Mouse (Mus musculus): ENCODE results near the gene Fcer1g. TPM values are rescaled to one million over a fixed set of nuclear protein-coding genes. Genes with fewer than 3 reads are reported as not detected.

Gene Fcer1g
- total and polyA plus RNA-seq, 2 experiments from 2014 or later, result 30.6 to 34.6 TPM

DNA sequence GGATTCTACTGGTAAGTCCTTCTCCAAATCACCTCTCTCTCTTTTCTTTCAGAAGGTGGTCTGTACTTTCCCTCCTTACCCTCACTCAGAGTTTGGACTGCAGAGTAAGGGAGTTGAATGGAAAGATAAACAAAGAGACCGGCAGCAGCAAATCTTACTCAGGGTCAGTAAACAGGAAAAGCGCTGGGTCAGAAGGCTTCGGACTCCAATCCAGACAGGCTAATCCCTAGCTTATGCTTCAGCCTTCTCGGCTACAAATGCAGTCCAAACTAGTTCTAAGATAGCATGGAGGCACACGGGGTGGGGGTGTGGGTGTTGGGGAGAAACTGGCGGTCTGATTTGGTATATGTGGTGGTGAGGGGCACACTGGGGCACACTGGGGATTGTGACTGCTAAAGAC lies 3.3 kb upstream of the Fcer1g start:
- H3K4me3 ChIP-seq (ENCODE audit: low read length), result no peak overlapping the region
- WGBS, result 94% methylated on average over 6 of the region's 6 CpGs

GRCm38 (mm10) chr1:171235791-171236190 lies 1.6 kb upstream of the Fcer1g start:
- 88% methylated on average over 4 of the region's 4 CpGs for WGBS
- Histone ChIP-seq H3K4me3 (ENCODE audit: low read length) (no peak overlapping the region), H3K4me1 (ENCODE audit: insufficient read depth, low read length) (no peaks in the 10 kb centered on the region), H3K36me3 (ENCODE audit: insufficient read depth, low read length) (peaks cover 47% of the 10 kb centered on the region), H3K27ac (no peak overlapping the region), H3K9ac (replicated peaks; ENCODE audit: low read length) (no peak overlapping the region), H3K9me3 (ENCODE audit: low read length) (no peaks in the 10 kb centered on the region), H3K27me3 (ENCODE audit: insufficient read depth, low read length) (no peaks in the 10 kb centered on the region), H3K4me2 (ENCODE audit: low read depth, low read length) (no peak overlapping the region)
- no peak for DNase-seq (ENCODE audit: low spot score)
- no peak for ATAC-seq
- no peak for TF ChIP-seq CTCF (IDR thresholded peaks at IDR 0.05; ENCODE audit: low read depth)

More for the DNA sequence above, 3.3 kb upstream of the Fcer1g start:
- Histone ChIP-seq H3K9me3 (ENCODE audit: low read length) (no peaks in the 10 kb centered on the region), H3K27ac (no peak overlapping the region), H3K36me3 (ENCODE audit: insufficient read depth, low read length) (peaks cover 48% of the 10 kb centered on the region), H3K4me1 (ENCODE audit: insufficient read depth, low read length) (no peaks in the 10 kb centered on the region), H3K9ac (replicated peaks; ENCODE audit: low read length) (no peak overlapping the region), H3K4me2 (ENCODE audit: low read depth, low read length) (no peak overlapping the region), H3K27me3 (ENCODE audit: insufficient read depth, low read length) (no peaks in the 10 kb centered on the region)
- no peak for DNase-seq (ENCODE audit: low spot score)
- no peak for ATAC-seq
- no peak for TF ChIP-seq CTCF (IDR thresholded peaks at IDR 0.05; ENCODE audit: low read depth)

DNA sequence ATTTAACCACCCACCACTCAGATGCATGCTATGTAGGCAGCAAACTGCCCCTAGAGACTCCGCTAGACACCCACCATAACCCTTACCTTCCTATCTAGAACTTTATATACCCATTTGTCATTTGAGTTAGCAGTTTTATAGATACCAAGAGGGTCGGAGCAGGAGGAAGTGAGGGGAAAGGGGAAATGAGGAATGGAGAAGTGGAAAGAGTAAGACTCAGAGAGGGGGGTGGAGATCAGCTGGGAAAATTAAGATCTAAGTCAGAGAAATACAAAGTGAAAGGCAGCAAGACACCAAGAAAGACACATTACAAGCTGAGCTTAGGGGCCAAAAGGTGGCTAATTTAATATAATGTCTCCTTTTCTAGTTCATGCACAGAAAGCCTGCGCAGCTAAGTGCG lies 373 bp upstream of the Fcer1g start:
- Histone ChIP-seq H3K4me3 (ENCODE audit: low read length) (no peak overlapping the region), H3K4me2 (ENCODE audit: low read depth, low read length) (no peak overlapping the region), H3K9ac (replicated peaks; ENCODE audit: low read length) (no peak overlapping the region), H3K27me3 (ENCODE audit: insufficient read depth, low read length) (no peaks in the 10 kb centered on the region), H3K27ac (no peak overlapping the region), H3K36me3 (ENCODE audit: insufficient read depth, low read length) (peaks cover 43% of the 10 kb centered on the region), H3K4me1 (ENCODE audit: insufficient read depth, low read length) (no peaks in the 10 kb centered on the region), H3K9me3 (ENCODE audit: low read length) (no peaks in the 10 kb centered on the region)
- no peak for DNase-seq (ENCODE audit: low spot score)
- TF ChIP-seq CTCF (IDR thresholded peaks at IDR 0.05; ENCODE audit: low read depth), result no peak
- ATAC-seq, result no peak
- 96% methylated on average over 4 of the region's 4 CpGs for WGBS

- Histone ChIP-seq H3K4me2 (ENCODE audit: low read depth, low read length) (no peak overlapping the region), H3K4me3 (ENCODE audit: low read length) (no peak overlapping the region), H3K9ac (replicated peaks; ENCODE audit: low read length) (no peak overlapping the region), H3K36me3 (ENCODE audit: insufficient read depth, low read length) (peaks cover 34% of the 10 kb centered on the region), H3K4me1 (ENCODE audit: insufficient read depth, low read length) (no peaks in the 10 kb centered on the region), H3K27ac (no peak overlapping the region), H3K27me3 (ENCODE audit: insufficient read depth, low read length) (no peaks in the 10 kb centered on the region), H3K9me3 (ENCODE audit: low read length) (no peaks in the 10 kb centered on the region)
- ATAC-seq, result no peak
- DNase-seq (ENCODE audit: low spot score), result no peak
- 87% methylated on average over 12 of the region's 12 CpGs for WGBS
- no peak for TF ChIP-seq CTCF (IDR thresholded peaks at IDR 0.05; ENCODE audit: low read depth)
Observed at GRCm38 (mm10) chr1:171232800-171233730, 1.1 kb downstream of the Fcer1g start.

DNA sequence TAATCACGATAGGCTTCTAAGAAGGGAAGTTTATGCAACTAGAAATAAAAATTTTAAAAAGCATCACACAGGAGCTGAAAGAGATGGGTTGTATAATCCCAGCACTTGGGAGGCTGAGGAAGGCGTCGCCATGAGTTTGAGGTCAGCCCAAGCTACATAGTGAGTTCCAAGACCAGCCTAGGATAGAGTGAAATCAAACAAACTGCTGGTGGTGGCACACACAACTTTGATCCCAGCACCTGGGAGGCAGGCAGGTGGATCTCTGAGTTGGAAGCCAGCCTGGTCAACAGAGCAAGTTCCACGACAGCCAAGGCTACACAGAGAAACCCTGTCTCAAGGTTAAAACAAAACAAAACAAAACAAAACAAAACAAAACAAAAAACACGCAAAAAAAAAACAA lies 1.8 kb downstream of the Fcer1g start:
- Histone ChIP-seq H3K27me3 (ENCODE audit: insufficient read depth, low read length) (no peaks in the 10 kb centered on the region), H3K36me3 (ENCODE audit: insufficient read depth, low read length) (peaks cover 27% of the 10 kb centered on the region), H3K9ac (replicated peaks; ENCODE audit: low read length) (no peak overlapping the region), H3K4me2 (ENCODE audit: low read depth, low read length) (no peak overlapping the region), H3K27ac (no peak overlapping the region), H3K4me3 (ENCODE audit: low read length) (no peak overlapping the region), H3K9me3 (ENCODE audit: low read length) (no peaks in the 10 kb centered on the region), H3K4me1 (ENCODE audit: insufficient read depth, low read length) (no peaks in the 10 kb centered on the region)
- TF ChIP-seq CTCF (IDR thresholded peaks at IDR 0.05; ENCODE audit: low read depth), result no peak
- 86% methylated on average over 5 of the region's 5 CpGs for WGBS
- ATAC-seq (no peak), DNase-seq (ENCODE audit: low spot score) (no peak)

DNA sequence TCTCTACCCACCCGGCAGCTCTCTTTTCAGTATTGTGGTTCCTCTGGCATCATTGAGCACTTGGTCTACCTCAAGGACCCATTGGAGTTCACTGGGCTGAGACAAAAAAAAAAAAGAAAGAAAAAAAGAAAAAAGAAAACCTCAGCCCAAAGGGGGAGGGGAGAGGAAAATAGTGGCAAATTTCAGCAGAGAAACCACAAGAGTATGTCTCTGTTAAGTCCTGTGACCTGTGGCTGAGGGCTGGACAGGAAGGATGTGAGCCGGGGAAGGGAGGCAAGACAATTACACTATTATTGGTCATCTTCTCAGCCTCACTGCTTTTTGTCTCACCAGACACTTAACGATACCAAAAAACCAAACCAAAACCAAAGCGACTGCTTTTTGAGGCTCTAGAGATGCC lies 2.3 kb downstream of the Fcer1g start:
- H3K4me3 ChIP-seq (ENCODE audit: low read length), result no peak overlapping the region
- H3K27me3 ChIP-seq (ENCODE audit: insufficient read depth, low read length), result no peaks in the 10 kb centered on the region
- no peak overlapping the region for H3K4me2 ChIP-seq (ENCODE audit: low read depth, low read length)
- H3K36me3 ChIP-seq (ENCODE audit: insufficient read depth, low read length), result peaks cover 22% of the 10 kb centered on the region
- no peaks in the 10 kb centered on the region for H3K9me3 ChIP-seq (ENCODE audit: low read length)
- no peak for DNase-seq (ENCODE audit: low spot score)
- 79% methylated on average over 4 of the region's 4 CpGs for WGBS
- H3K4me1 ChIP-seq (ENCODE audit: insufficient read depth, low read length), result no peaks in the 10 kb centered on the region
- no peak for ATAC-seq
- no peak for TF ChIP-seq CTCF (IDR thresholded peaks at IDR 0.05; ENCODE audit: low read depth)
- H3K27ac ChIP-seq, result no peak overlapping the region
- H3K9ac ChIP-seq (replicated peaks; ENCODE audit: low read length), result no peak overlapping the region

- H3K4me3 ChIP-seq (ENCODE audit: low read length), result no peak overlapping the region
- no peak for ATAC-seq
- H3K27ac ChIP-seq, result no peak overlapping the region
- TF ChIP-seq CTCF (IDR thresholded peaks at IDR 0.05; ENCODE audit: low read depth), result no peak
- WGBS, result 64% methylated on average over 3 of the region's 3 CpGs
- H3K9me3 ChIP-seq (ENCODE audit: low read length), result no peaks in the 10 kb centered on the region
- H3K27me3 ChIP-seq (ENCODE audit: insufficient read depth, low read length), result no peaks in the 10 kb centered on the region
- DNase-seq (ENCODE audit: low spot score), result no peak
- H3K9ac ChIP-seq (replicated peaks; ENCODE audit: low read length), result no peak overlapping the region
- H3K36me3 ChIP-seq (ENCODE audit: insufficient read depth, low read length), result peaks cover 11% of the 10 kb centered on the region
- no peak overlapping the region for H3K4me2 ChIP-seq (ENCODE audit: low read depth, low read length)
- H3K4me1 ChIP-seq (ENCODE audit: insufficient read depth, low read length), result no peaks in the 10 kb centered on the region
Observed at GRCm38 (mm10) chr1:171230215-171230614, 4.0 kb downstream of the Fcer1g start.

Measured in hindbrain, postnatal 0 days (tissue).